Mouse (Mus musculus) midbrain, embryonic 11.5 days (tissue): Measurements from ENCODE around the gene Aebp2. TPM values are rescaled to one million over a fixed set of nuclear protein-coding genes. Genes with fewer than 3 reads are reported as not detected.

Experiments
- ATAC-seq: fragments of 200-750 bp; cut with Nextera tagmentation; 2 replicates; pipeline ENCODE4 v1.8.0; 2017; ENCODE audit warnings: moderate TSS enrichment, moderate library complexity; ENCODE audit not compliant: low FRiP score
- DNase-seq: peaks from one replicate; pipeline ENCODE4 v3.0.0; 2015; ENCODE audit warnings: low spot score; ENCODE audit errors: missing footprints
- H3K27ac ChIP-seq: fragments of 300-500 bp; sonication (generic); 2 replicates; pipeline ENCODE4 v1.5.1; 2014; ENCODE audit warnings: low read depth, low read length
- H3K27me3 ChIP-seq: fragments of 300-500 bp; sonication (generic); 2 replicates; pipeline ENCODE4 v1.6.1; 2014; ENCODE audit warnings: mild to moderate bottlenecking, low read length, moderate library complexity, mixed read lengths; ENCODE audit not compliant: control insufficient read depth, insufficient read depth
- H3K36me3 ChIP-seq: fragments of 300-500 bp; sonication (generic); 2 replicates; pipeline ENCODE4 v1.6.1; 2014; ENCODE audit warnings: mild to moderate bottlenecking, low read length, moderate library complexity, mixed read lengths; ENCODE audit not compliant: control insufficient read depth, insufficient read depth
- H3K4me1 ChIP-seq: fragments of 300-500 bp; sonication (generic); 2 replicates; pipeline ENCODE4 v1.6.1; 2014; ENCODE audit warnings: low read length; ENCODE audit not compliant: control insufficient read depth, insufficient read depth
- H3K4me2 ChIP-seq: fragments of 300-500 bp; sonication (generic); 2 replicates; pipeline ENCODE4 v1.6.1; 2014; ENCODE audit warnings: mild to moderate bottlenecking, moderate library complexity
- H3K4me3 ChIP-seq: fragments of 300-500 bp; sonication (generic); 2 replicates; pipeline ENCODE4 v1.5.1; 2014; ENCODE audit warnings: low read depth, low read length
- H3K9ac ChIP-seq: fragments of 300-500 bp; sonication (generic); 2 replicates; pipeline ENCODE4 v1.6.1; 2014; ENCODE audit warnings: low read length
- H3K9me3 ChIP-seq: fragments of 300-500 bp; sonication (generic); 2 replicates; pipeline ENCODE4 v1.6.1; 2016; ENCODE audit warnings: low read length; ENCODE audit not compliant: control insufficient read depth
- WGBS: fragments of 180-500 bp; shearing (Covaris S2); extraction: QIAGEN DNeasy Blood & Tissue Kit; methylation state at CpG from one replicate; pipeline ENCODE4 v1.1.7; 2014; 5-methylcytosine and 5-hydroxymethylcytosine counted together
- polyA plus RNA-seq: library from polyadenylated mRNA; unstranded; fragments of >200 nt; fragmentation: Nextera tagmentation; extraction: Ambion mirVana; gene quantifications from 2 replicates; pipeline ENCODE4 v1.2.1, GENCODE M21; 2014

Aebp2 gene
- polyA plus RNA-seq, 1 experiment from 2014 or later, result 22.3 TPM

GRCm38 (mm10) chr6:140676094-140676493 is 53.6 kb downstream of the Aebp2 start:
- WGBS, result 95% methylated on average over 4 of the region's 4 CpGs
- Histone ChIP-seq H3K9ac (no peak overlapping the region), H3K27me3 (no peaks in the 10 kb centered on the region), H3K4me1 (peaks cover 15% of the 10 kb centered on the region), H3K27ac (no peak overlapping the region), H3K4me3 (no peak overlapping the region), H3K9me3 (no peaks in the 10 kb centered on the region), H3K4me2 (no peak overlapping the region), H3K36me3 (no peaks in the 10 kb centered on the region)
- ATAC-seq, result no peak
- DNase-seq, result no peak

- H3K4me1 ChIP-seq, result peaks cover 15% of the 10 kb centered on the region
- DNase-seq (no peak), ATAC-seq (no peak)
- H3K4me3 ChIP-seq, result no peak overlapping the region
- no peaks in the 10 kb centered on the region for H3K9me3 ChIP-seq
- no peak overlapping the region for H3K9ac ChIP-seq
- H3K36me3 ChIP-seq, result no peaks in the 10 kb centered on the region
- H3K4me2 ChIP-seq, result no peak overlapping the region
- no peaks in the 10 kb centered on the region for H3K27me3 ChIP-seq
- WGBS, result 13% methylated on average over 4 of the region's 4 CpGs
- no peak overlapping the region for H3K27ac ChIP-seq
Measured at GRCm38 (mm10) chr6:140677041-140677440, 54.6 kb downstream of the Aebp2 start.

DNA sequence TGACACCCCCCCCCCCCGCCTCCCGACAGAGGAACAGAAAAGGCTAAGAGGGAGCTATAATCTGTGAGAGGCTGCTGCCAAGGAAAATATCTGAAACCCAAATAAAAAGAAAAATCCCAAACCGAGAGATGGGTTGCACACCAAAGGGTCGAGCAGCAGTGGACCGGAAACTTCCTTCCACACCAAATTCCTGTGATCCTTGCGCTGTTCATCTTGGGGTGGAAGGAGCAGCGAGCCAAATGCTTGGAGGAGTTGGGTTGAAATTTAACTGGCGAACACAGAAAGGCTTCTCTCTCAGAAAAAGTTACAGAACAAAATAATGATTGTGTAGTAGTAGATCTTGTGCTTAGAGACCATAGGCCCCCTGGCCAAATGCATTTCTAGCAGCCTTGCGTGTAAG is 55.5 kb downstream of the Aebp2 start:
- no peaks in the 10 kb centered on the region for H3K36me3 ChIP-seq
- no peak overlapping the region for H3K4me2 ChIP-seq
- no peaks in the 10 kb centered on the region for H3K9me3 ChIP-seq
- H3K4me3 ChIP-seq, result no peak overlapping the region
- no peaks in the 10 kb centered on the region for H3K27me3 ChIP-seq
- no peak overlapping the region for H3K27ac ChIP-seq
- 73% methylated on average over 9 of the region's 9 CpGs for WGBS
- peaks cover 15% of the 10 kb centered on the region for H3K4me1 ChIP-seq
- no peak overlapping the region for H3K9ac ChIP-seq
- ATAC-seq, result no peak
- no peak for DNase-seq

GRCm38 (mm10) chr6:140678658-140679271 is 56.3 kb downstream of the Aebp2 start:
- WGBS, result 22% methylated on average over 15 of the region's 15 CpGs
- no peaks in the 10 kb centered on the region for H3K9me3 ChIP-seq
- H3K27ac ChIP-seq, result no peak overlapping the region
- ATAC-seq (peak; percentile 83), DNase-seq (peak; percentile 93)
- H3K9ac ChIP-seq, result no peak overlapping the region
- no peak overlapping the region for H3K4me3 ChIP-seq
- no peaks in the 10 kb centered on the region for H3K36me3 ChIP-seq
- H3K27me3 ChIP-seq, result no peaks in the 10 kb centered on the region
- H3K4me1 ChIP-seq, result peaks cover 15% of the 10 kb centered on the region
- H3K4me2 ChIP-seq, result peak overlapping the region; percentile 12; the same call in 1 of the 2 replicates

GRCm38 (mm10) chr6:140680713-140681112 is 58.2 kb downstream of the Aebp2 start:
- no peaks in the 10 kb centered on the region for H3K9me3 ChIP-seq
- 42% methylated on average over 7 of the region's 7 CpGs for WGBS
- no peak overlapping the region for H3K9ac ChIP-seq
- H3K4me3 ChIP-seq, result no peak overlapping the region
- no peaks in the 10 kb centered on the region for H3K27me3 ChIP-seq
- H3K4me2 ChIP-seq, result no peak overlapping the region
- no peak overlapping the region for H3K27ac ChIP-seq
- H3K4me1 ChIP-seq, result peaks cover 15% of the 10 kb centered on the region
- H3K36me3 ChIP-seq, result no peaks in the 10 kb centered on the region
- DNase-seq (no peak), ATAC-seq (no peak)

DNA sequence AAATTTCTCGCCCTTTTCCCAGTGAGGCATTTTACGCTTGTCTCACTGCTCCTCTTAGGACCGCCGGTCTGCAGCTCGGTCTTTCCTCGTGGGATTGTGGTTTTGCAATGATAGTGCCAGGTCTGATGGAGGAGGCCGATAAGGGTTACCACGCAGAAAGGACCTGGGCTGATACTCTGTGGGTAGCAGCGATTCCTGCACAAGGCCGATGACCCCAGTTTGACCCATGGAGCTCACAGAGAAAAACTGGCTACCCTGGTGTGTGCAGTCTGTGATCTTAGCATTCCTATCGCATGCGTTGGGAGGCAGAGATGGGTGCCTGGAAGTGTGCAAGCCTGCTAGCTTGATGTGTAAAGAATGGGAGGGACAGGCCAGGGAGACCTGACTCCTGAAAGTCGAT is 60.4 kb downstream of the Aebp2 start:
- peaks cover 10% of the 10 kb centered on the region for H3K4me1 ChIP-seq
- 57% methylated on average over 13 of the region's 13 CpGs for WGBS
- no peak overlapping the region for H3K4me3 ChIP-seq
- H3K9ac ChIP-seq, result no peak overlapping the region
- H3K9me3 ChIP-seq, result no peaks in the 10 kb centered on the region
- ATAC-seq, result peak; percentile 17; the same call in 1 of the 2 replicates
- no peaks in the 10 kb centered on the region for H3K27me3 ChIP-seq
- no peak for DNase-seq
- H3K27ac ChIP-seq, result no peak overlapping the region
- no peak overlapping the region for H3K4me2 ChIP-seq
- no peaks in the 10 kb centered on the region for H3K36me3 ChIP-seq

- ATAC-seq (no peak), DNase-seq (no peak)
- Histone ChIP-seq H3K4me3 (no peak overlapping the region), H3K27ac (no peak overlapping the region), H3K27me3 (no peaks in the 10 kb centered on the region), H3K4me2 (no peak overlapping the region), H3K4me1 (no peaks in the 10 kb centered on the region), H3K9ac (no peak overlapping the region), H3K36me3 (no peaks in the 10 kb centered on the region), H3K9me3 (no peaks in the 10 kb centered on the region)
- 90% methylated on average over 11 of the region's 11 CpGs for WGBS
Measured at GRCm38 (mm10) chr6:140684403-140684802, 61.9 kb downstream of the Aebp2 start.

DNA sequence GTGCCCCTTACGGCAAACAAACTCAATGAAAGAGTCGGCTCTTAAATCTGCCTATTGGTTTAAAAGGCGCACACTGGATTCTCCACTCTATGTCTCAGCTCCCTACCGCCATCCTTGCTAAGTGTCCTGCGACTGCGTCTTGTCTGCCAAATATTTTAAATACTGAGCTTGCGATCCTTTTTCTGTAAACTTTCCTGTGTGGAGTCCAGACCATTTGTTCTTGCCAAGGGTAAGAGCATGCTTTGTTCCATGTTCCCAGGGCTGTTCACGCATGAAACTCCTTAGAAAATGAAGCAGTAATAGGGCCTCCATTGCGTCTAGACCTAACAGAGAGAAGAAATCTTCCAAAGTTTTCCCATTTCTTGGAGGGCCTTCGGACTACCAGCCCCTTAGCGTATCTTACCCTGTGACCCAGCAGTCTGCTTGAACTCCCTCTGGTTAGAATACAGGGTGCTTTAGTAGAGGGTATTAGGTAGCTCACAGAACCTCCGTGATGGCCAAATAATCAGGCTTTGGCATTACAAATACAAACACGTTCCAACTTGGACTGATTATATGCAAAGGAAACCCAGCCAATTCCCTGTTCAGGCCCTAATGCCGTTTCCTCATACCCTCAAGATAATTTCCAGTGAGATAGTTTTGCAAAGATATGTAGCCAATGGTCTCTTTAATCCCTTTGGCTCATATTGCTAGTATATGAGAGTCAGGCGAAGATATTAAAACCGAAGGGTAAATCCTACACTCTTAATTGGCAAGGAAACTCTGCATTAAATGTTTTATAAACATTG is 67.3 kb downstream of the Aebp2 start:
- DNase-seq, result no peak
- WGBS, result 91% methylated on average over 16 of the region's 16 CpGs
- H3K4me2 ChIP-seq, result no peak overlapping the region
- H3K9me3 ChIP-seq, result no peaks in the 10 kb centered on the region
- no peak for ATAC-seq
- H3K9ac ChIP-seq, result no peak overlapping the region
- H3K36me3 ChIP-seq, result no peaks in the 10 kb centered on the region
- H3K27ac ChIP-seq, result no peak overlapping the region
- no peak overlapping the region for H3K4me3 ChIP-seq
- no peaks in the 10 kb centered on the region for H3K27me3 ChIP-seq
- H3K4me1 ChIP-seq, result no peaks in the 10 kb centered on the region

- no peak overlapping the region for H3K27ac ChIP-seq
- no peaks in the 10 kb centered on the region for H3K4me1 ChIP-seq
- no peak overlapping the region for H3K9ac ChIP-seq
- H3K4me2 ChIP-seq, result no peak overlapping the region
- WGBS, result 93% methylated on average over 6 of the region's 6 CpGs
- no peaks in the 10 kb centered on the region for H3K27me3 ChIP-seq
- no peak for DNase-seq
- H3K9me3 ChIP-seq, result no peaks in the 10 kb centered on the region
- ATAC-seq, result no peak
- no peak overlapping the region for H3K4me3 ChIP-seq
- H3K36me3 ChIP-seq, result no peaks in the 10 kb centered on the region
Measured at GRCm38 (mm10) chr6:140692160-140692559, 69.7 kb downstream of the Aebp2 start.
